In genomic region chr4:155148910-155149698, GRCm38 (mm10) we compare ENCODE assay signal across 8 mouse cellular contexts.
DNase-seq lines count a peak whose midpoint lies in the region; ATAC-seq lines count a peak whose summit lies in the region.

No protein-coding gene starts in this region.

- DNase-seq in hindbrain, embryonic 14.5 days (ENCODE audit: low spot score) = no peak
- DNase-seq in gastrocnemius, postnatal 36 days = peak; percentile 78
- DNase-seq in ovary, postnatal 10 days (ENCODE audit: low spot score) = peak; percentile 46
- no peak for DNase-seq in thymus, adult 18-20 months
- no peak for DNase-seq in layer of hippocampus, adult 11-12 months (ENCODE audit: low spot score)
- no peak for DNase-seq in left cerebral cortex, postnatal 14 days (ENCODE audit: low spot score in 2 of 2)

- no peaks in the 10 kb centered on the region for H3K36me3 ChIP-seq in hindbrain, embryonic 12.5 days
- 0 out of 2 replicates have a peak, but pooled peaks cover under 1% of the 10 kb centered on the region for H3K36me3 ChIP-seq in hindbrain, embryonic 14.5 days (replicated peaks; ENCODE audit: control insufficient read depth, insufficient read depth)
- peaks cover under 1% of the 10 kb centered on the region; the same call in 1 of the 2 replicates for H3K36me3 ChIP-seq in kidney, embryonic 16.5 days (ENCODE audit: insufficient read depth, low read length)

- 71% methylated on average over 8 of the region's 8 CpGs for WGBS in hindbrain, embryonic 12.5 days
- 77% methylated on average over 8 of the region's 8 CpGs for WGBS in hindbrain, embryonic 14.5 days
- WGBS in kidney, embryonic 16.5 days = 58% methylated on average over 8 of the region's 8 CpGs

- intact Hi-C loops in gastrocnemius, postnatal 36 days (cut with DNase I) = loop anchor here (2.0 kb wide), 1 partner anchor 66 kb away; no protein-coding TSS in a partner anchor
- intact Hi-C loops in left cerebral cortex, postnatal 14 days (cut with DNase I) = loop anchor here (5.0 kb wide), 1 partner anchor 98 kb away; the partner anchor contains the start of gene Faap20

- H3K4me1 ChIP-seq in hindbrain, embryonic 12.5 days = peaks cover 46% of the 10 kb centered on the region
- peaks cover 25% of the 10 kb centered on the region for H3K4me1 ChIP-seq in hindbrain, embryonic 14.5 days (replicated peaks; ENCODE audit: control insufficient read depth, insufficient read depth, low read length)
- H3K4me1 ChIP-seq in kidney, embryonic 16.5 days (ENCODE audit: insufficient read depth, low read length) = peaks cover 56% of the 10 kb centered on the region

- 0 out of 2 replicates have a peak, but pooled peaks cover 3% of the 10 kb centered on the region for H3K27me3 ChIP-seq in hindbrain, embryonic 12.5 days
- H3K27me3 ChIP-seq in hindbrain, embryonic 14.5 days (ENCODE audit: control insufficient read depth, insufficient read depth, low read length) = no peaks in the 10 kb centered on the region
- H3K27me3 ChIP-seq in kidney, embryonic 16.5 days (ENCODE audit: insufficient read depth, low read length) = no peaks in the 10 kb centered on the region

- H3K27ac ChIP-seq in hindbrain, embryonic 12.5 days = no peak overlapping the region
- H3K27ac ChIP-seq in hindbrain, embryonic 14.5 days = no peak overlapping the region
- peak overlapping the region; percentile 85 for H3K27ac ChIP-seq in kidney, embryonic 16.5 days (ENCODE audit: low read length)

- H3K9me3 ChIP-seq in hindbrain, embryonic 12.5 days (replicated peaks) = no peaks in the 10 kb centered on the region
- no peaks in the 10 kb centered on the region for H3K9me3 ChIP-seq in hindbrain, embryonic 14.5 days (ENCODE audit: control insufficient read depth, low read length)
- H3K9me3 ChIP-seq in kidney, embryonic 16.5 days (ENCODE audit: low read length) = no peaks in the 10 kb centered on the region

- no peak overlapping the region for H3K4me3 ChIP-seq in hindbrain, embryonic 12.5 days
- no peak overlapping the region for H3K4me3 ChIP-seq in hindbrain, embryonic 14.5 days (replicated peaks; ENCODE audit: low read length)
- H3K4me3 ChIP-seq in kidney, embryonic 16.5 days (ENCODE audit: low read length) = no peak overlapping the region

- H3K4me2 ChIP-seq in hindbrain, embryonic 12.5 days (replicated peaks) = no peak overlapping the region
- no peak overlapping the region for H3K4me2 ChIP-seq in hindbrain, embryonic 14.5 days (replicated peaks)
- no peak overlapping the region for H3K4me2 ChIP-seq in kidney, embryonic 16.5 days (replicated peaks; ENCODE audit: low read depth, low read length)

- H3K9ac ChIP-seq in hindbrain, embryonic 12.5 days = 0 out of 2 replicates have a peak overlapping the region, but pooled peaks have one; percentile 28
- H3K9ac ChIP-seq in hindbrain, embryonic 14.5 days = no peak overlapping the region
- H3K9ac ChIP-seq in kidney, embryonic 16.5 days (replicated peaks; ENCODE audit: low read length) = peak overlapping the region; percentile 44; the same call in 1 of the 2 replicates

- ATAC-seq in hindbrain, embryonic 12.5 days (ENCODE audit: low FRiP score) = no peak
- ATAC-seq in hindbrain, embryonic 14.5 days (ENCODE audit: low FRiP score) = no peak
- peak; percentile 33 for ATAC-seq in kidney, embryonic 16.5 days (ENCODE audit: low FRiP score, low TSS enrichment)

Comparison
In these comparisons a context has a peak if more than half of its experiments do, and no peak if none do; other contexts are left out.
1. DNase-seq: peak in gastrocnemius, postnatal 36 days (2 of 2) and ovary, postnatal 10 days (single experiment); none in hindbrain, embryonic 14.5 days (single experiment), thymus, adult 18-20 months (0 of 2), layer of hippocampus, adult 11-12 months (single experiment) and left cerebral cortex, postnatal 14 days (0 of 2).